Mouse (Mus musculus) cerebellum, postnatal 4 days (tissue): Measurements from ENCODE around the gene Tnks1bp1.

Experiments used
- DNase-seq, 2 experiments: peaks; one replicate each; pipeline ENCODE4 v3.0.0; 2022; ENCODE audit warnings: low spot score in 2 of 2, mixed read lengths in 1 of 2

The Tnks1bp1 gene

GRCm38 (mm10) chr2:85038336-85038735, 9.5 kb upstream of the Tnks1bp1 start:
- DNase-seq, result no peak

GRCm38 (mm10) chr2:85043623-85044022, 4.2 kb upstream of the Tnks1bp1 start:
- DNase-seq, result no peak

GRCm38 (mm10) chr2:85046222-85046621, 1.6 kb upstream of the Tnks1bp1 start:
- DNase-seq, result no peak

- DNase-seq, result no peak
Measured at GRCm38 (mm10) chr2:85047081-85047480, 741 bp upstream of the Tnks1bp1 start.

- DNase-seq, result peak; percentile 49 to 70
Measured at GRCm38 (mm10) chr2:85048168-85048751, 438 bp downstream of the Tnks1bp1 start.

- DNase-seq, result no peak
Measured at GRCm38 (mm10) chr2:85049277-85049676, 1.5 kb downstream of the Tnks1bp1 start.

- peak in 1 of 2 experiments; percentile 46 for DNase-seq
Measured at GRCm38 (mm10) chr2:85050001-85050634, 2.3 kb downstream of the Tnks1bp1 start.

GRCm38 (mm10) chr2:85050746-85051145, 2.9 kb downstream of the Tnks1bp1 start:
- no peak for DNase-seq

GRCm38 (mm10) chr2:85053192-85053816, 5.5 kb downstream of the Tnks1bp1 start:
- DNase-seq, result no peak

- DNase-seq, result no peak
Measured at GRCm38 (mm10) chr2:85056711-85057110, 8.9 kb downstream of the Tnks1bp1 start.

- no peak for DNase-seq
Measured at GRCm38 (mm10) chr2:85059677-85060076, 11.9 kb downstream of the Tnks1bp1 start.

GRCm38 (mm10) chr2:85060591-85061060, 12.8 kb downstream of the Tnks1bp1 start:
- DNase-seq, result no peak

GRCm38 (mm10) chr2:85061107-85061541, 13.3 kb downstream of the Tnks1bp1 start:
- no peak for DNase-seq

GRCm38 (mm10) chr2:85065141-85065875, 17.5 kb downstream of the Tnks1bp1 start:
- no peak for DNase-seq

- no peak for DNase-seq
Measured at GRCm38 (mm10) chr2:85066937-85067336, 19.1 kb downstream of the Tnks1bp1 start.

GRCm38 (mm10) chr2:85067903-85068625, 20.2 kb downstream of the Tnks1bp1 start:
- DNase-seq, result no peak

GRCm38 (mm10) chr2:85068626-85069025, 20.8 kb downstream of the Tnks1bp1 start:
- DNase-seq, result no peak

- DNase-seq, result no peak
Measured at GRCm38 (mm10) chr2:85070086-85070485, 22.3 kb downstream of the Tnks1bp1 start.

- DNase-seq, result no peak
Measured at GRCm38 (mm10) chr2:85071921-85072320, 24.1 kb downstream of the Tnks1bp1 start.

GRCm38 (mm10) chr2:85073751-85074150, 25.9 kb downstream of the Tnks1bp1 start:
- no peak for DNase-seq
